Mouse (Mus musculus) embryonic fibroblast, embryonic 13.5 days (primary cell): ENCODE measurements at regions not wholly inside any gene's neighbourhood (a gene's known extent, or its start where the extent isn't known, plus 50 kb on each side); places are given as distances from the start of the nearest gene placed in this dataset.

Experiments
- H3K27ac ChIP-seq: 2 replicates; pipeline ENCODE4 v1.5.1; 2012; ENCODE audit warnings: low read length, control low read depth, inconsistent platforms; ENCODE audit not compliant: insufficient read depth
- H3K4me1 ChIP-seq: 2 replicates; pipeline ENCODE4 v1.6.1; 2011; ENCODE audit warnings: low read length; ENCODE audit not compliant: control insufficient read depth, insufficient read depth
- H3K4me3 ChIP-seq: 2 replicates; pipeline ENCODE4 v1.5.1; 2011; ENCODE audit warnings: mild to moderate bottlenecking, control low read depth, low read length; ENCODE audit not compliant: insufficient read depth
- CTCF ChIP-seq: IDR thresholded peaks from 2 replicates; pipeline ENCODE4 v1.5.1; 2011; ENCODE audit warnings: mild to moderate bottlenecking, control low read depth, low read length, moderate library complexity, borderline replicate concordance; ENCODE audit not compliant: insufficient read depth
- POLR2A ChIP-seq: IDR thresholded peaks from 2 replicates; pipeline ENCODE4 v1.6.1; 2011; ENCODE audit warnings: low read depth, mild to moderate bottlenecking, control low read depth, low read length, moderate library complexity

DNA sequence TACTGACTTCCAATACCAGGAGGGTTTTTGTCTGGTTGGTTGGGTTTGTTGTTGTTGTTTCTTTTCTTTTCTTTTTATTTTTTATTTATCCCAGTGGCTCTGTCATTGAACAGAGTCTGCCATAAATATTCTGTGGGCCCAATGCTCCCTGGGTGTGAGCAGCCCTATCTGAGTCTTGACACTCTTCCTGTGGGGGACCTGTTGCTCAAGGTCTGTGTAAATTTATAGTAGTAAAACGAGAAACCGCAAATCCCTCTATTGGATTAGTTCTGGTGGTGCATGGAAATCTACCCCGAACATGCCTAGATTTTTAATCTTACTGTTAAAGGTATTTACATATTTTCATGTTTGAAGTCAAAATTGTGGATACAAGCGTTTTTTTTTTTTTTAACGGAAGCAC is 395.2 kb downstream of the Atp23 start:
- Histone ChIP-seq H3K4me1 (no peaks in the 10 kb centered on the region), H3K27ac (no peak overlapping the region), H3K4me3 (no peak overlapping the region)
- TF ChIP-seq POLR2A (no peak), CTCF (no peak)

DNA sequence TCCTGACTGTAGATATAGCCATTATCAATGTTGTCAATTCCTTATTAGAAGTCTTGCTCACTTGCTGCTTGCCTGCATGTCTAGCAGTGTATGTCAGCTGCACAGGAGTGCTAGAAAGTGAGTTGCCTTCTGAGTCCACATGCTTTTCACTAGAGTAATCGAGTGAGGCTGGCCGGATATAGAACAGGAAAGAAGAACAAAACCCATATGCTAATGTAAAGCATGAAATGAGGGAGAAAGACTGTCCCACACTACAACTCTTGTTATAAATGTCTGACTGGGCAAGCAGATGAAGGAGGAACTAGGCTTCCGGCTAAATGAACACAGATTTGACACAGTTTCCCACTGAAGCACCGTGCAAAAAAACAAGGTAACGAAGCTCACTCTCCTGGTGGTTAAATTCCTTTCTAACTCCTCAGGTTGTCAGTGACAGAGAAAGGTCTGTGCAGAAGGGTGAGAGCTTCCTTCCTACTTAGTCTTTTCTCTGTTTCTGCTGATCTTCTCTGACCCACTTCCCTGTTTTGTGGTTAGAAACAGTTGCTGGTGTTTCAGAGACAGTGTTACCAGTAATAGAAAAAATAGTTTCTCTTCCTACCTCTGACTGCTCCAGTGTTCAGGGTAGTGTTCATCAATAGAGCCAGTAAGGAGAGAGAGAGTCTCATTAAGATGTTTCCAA is 399.0 kb downstream of the Atp23 start:
- Histone ChIP-seq H3K27ac (no peak overlapping the region), H3K4me1 (no peaks in the 10 kb centered on the region), H3K4me3 (no peak overlapping the region)
- TF ChIP-seq POLR2A = no peak
- no peak for TF ChIP-seq CTCF

DNA sequence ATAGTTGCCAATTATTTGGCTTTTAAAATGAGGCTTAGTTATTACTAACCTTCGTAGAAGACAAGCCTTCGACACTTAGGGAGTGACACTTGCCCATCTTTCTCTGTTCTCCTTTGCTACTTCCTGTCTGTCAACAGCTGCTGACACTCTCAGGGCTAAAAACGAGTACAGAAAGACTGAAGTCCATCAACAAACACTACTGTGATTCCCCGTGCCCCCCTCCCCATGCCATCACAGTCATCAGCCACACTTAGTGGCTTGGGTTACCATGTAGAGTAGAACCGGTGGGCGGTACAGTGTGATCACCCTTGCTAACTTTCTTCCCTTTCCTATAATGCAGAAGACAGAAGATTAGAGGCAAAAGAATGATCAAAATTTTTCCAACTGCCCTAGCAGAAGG is 402.4 kb downstream of the Atp23 start:
- no peak overlapping the region for H3K27ac ChIP-seq
- TF ChIP-seq CTCF = no peak

DNA sequence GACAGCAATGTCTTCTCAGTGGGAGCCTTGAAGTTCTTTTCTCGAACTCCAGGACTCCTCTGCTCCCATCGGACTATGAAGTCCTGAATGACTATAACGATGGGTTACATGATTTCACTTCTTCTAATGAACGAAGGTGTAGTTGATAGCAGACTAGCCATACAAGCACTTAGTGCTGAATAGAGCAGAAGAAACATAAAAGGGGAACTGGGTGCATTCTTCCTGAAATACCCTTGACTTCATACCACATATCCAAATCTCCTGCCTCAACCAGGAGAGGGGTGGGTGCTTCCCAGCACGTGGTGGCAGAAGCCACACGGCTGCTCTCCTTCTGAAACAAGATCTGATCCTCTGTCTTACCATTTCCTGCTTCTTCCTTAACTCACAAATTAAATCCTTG is 407.4 kb downstream of the Atp23 start:
- H3K27ac ChIP-seq = no peak overlapping the region
- H3K4me3 ChIP-seq = no peak overlapping the region
- H3K4me1 ChIP-seq = no peaks in the 10 kb centered on the region
- TF ChIP-seq CTCF = no peak
- TF ChIP-seq POLR2A = no peak

More for the DNA sequence above, 402.4 kb downstream of the Atp23 start:
- no peaks in the 10 kb centered on the region for H3K4me1 ChIP-seq
- no peak overlapping the region for H3K4me3 ChIP-seq

DNA sequence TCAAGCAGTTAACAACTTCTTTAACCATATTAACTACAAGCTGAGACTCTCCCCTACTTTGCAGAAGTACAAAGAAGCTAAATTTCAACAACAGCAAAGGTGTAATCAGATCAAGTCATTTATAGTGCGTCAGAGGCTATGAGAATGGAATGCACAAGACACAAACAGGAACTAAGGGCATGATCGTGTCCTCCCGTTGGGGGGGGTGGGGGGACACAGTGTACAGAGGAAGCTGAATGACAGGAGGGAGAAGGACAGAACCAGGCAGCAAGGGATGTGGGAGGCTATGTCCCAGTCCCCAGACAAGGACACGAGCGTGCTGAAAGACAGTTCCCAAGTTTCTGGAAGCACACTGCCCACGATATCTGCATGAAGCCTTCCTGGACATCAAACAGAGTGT is 408.9 kb downstream of the Atp23 start:
- H3K4me3 ChIP-seq = no peak overlapping the region
- TF ChIP-seq CTCF (no peak), POLR2A (no peak)
- no peak overlapping the region for H3K27ac ChIP-seq
- H3K4me1 ChIP-seq = no peaks in the 10 kb centered on the region

DNA sequence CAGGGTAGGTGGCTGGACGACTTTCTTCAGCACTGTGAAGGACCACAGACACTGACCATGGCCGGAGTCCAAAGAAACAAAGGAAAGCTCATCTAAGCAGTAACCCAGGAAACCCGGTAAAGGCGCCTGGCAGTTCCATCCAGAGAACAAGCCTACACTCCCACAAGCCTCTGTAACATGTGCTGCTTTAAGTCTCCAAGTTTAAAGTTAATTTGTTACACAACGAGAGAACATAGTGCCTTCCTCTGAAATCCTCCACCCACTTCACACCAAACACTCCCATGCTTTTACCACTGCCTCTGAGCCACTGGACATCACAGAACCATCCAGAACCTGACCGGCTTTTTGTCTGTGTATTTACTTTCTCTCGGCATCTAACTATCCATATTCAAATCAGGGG is 416.0 kb downstream of the Atp23 start:
- TF ChIP-seq CTCF (no peak), POLR2A (no peak)

DNA sequence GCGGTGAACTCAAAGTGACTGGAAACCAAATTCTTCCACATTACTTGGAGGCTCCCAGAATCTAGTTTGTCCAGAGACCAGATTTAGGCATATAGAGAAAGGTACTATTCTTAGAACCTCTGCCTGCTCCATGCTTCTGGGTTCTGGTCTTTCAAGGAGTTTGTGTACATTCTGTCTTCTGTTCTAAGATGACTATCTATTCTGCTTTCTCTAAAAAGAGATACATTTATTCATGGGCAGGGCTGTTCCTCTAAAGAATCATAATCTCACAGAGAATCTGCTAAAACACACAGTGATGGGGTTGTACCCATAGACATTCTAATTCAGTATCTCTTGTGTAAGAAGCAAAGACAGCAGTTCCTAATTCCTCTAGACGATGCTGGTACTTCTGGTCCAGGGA is 417.7 kb downstream of the Atp23 start:
- TF ChIP-seq CTCF (no peak), POLR2A (no peak)
- no peaks in the 10 kb centered on the region for H3K4me1 ChIP-seq
- no peak overlapping the region for H3K27ac ChIP-seq
- no peak overlapping the region for H3K4me3 ChIP-seq

More for the DNA sequence above, 416.0 kb downstream of the Atp23 start:
- Histone ChIP-seq H3K4me3 (no peak overlapping the region), H3K4me1 (no peaks in the 10 kb centered on the region), H3K27ac (no peak overlapping the region)

DNA sequence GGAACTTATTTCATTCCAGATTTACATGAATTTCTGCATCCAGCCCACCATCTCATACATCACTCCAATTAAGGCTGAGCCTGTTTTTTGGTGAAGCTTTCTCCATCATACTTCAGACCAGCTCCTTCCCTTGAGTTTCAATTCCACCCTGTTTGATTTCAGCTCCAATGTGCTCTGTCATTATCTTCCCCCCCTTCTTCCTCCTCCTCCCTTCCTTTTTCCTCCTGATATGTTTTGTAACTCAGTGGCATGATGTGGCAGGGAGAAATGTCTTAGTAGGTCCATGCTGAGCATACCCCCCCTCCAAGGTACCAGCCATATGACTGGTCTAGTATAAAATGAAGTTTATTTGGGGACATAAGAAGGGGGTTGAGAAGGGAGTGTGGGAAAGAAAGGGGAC is 420.8 kb downstream of the Atp23 start:
- Histone ChIP-seq H3K4me1 (no peaks in the 10 kb centered on the region), H3K4me3 (no peak overlapping the region), H3K27ac (no peak overlapping the region)
- TF ChIP-seq CTCF = no peak

DNA sequence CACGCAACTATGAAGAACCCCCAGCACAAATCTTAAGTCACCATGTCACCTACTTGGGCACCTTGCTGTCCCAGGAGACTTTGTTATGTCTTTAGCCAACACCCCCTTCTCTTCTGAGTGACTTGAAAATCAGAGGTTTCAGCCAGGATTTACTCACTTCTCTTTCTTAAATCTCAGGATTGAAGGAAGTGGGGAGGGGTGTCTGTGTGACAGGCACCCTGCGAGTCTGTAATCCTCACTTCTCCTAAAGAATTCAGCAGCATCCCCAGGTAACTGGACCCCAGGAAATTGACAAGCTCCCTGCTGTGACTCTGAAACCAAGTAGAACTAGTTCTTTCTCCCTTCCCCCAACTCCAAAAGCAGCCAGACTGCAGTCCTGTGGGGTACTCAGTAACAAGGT is 421.4 kb downstream of the Atp23 start:
- no peak overlapping the region for H3K4me3 ChIP-seq
- H3K27ac ChIP-seq = no peak overlapping the region
- TF ChIP-seq POLR2A (no peak), CTCF (no peak)
- H3K4me1 ChIP-seq = no peaks in the 10 kb centered on the region

DNA sequence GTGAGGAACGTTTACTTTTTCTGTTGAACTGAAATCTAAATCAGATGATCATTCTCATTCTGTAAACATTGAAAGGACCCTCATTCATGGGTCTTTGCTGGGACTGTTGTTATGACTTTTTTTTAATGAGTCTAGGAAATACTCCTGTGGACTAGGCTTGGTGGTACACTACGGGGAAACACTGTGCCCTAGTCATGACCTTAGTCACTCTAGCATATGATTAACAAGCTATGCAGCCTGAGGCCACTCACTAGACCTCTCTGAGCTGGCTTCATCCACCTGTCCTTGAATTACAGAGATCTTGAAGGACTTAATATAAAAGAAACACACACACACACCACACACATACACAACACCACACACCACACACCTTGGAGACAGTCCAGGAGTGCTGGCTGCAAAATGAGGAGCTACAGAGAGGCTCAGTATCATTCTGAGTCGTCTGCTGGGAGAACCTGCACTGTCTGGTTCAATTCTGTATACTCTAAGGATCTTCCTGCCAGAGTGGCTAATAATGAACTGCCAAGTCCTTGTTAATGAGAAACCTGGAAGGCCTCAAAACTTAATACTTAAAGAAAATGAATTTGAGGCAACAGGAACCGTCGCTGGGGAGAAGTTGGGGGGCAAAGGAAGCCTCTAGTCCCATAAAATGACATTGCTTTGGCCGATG is 428.0 kb downstream of the Atp23 start:
- no peaks in the 10 kb centered on the region for H3K4me1 ChIP-seq
- no peak overlapping the region for H3K4me3 ChIP-seq
- TF ChIP-seq CTCF = no peak
- no peak for TF ChIP-seq POLR2A
- no peak overlapping the region for H3K27ac ChIP-seq
